Mouse (Mus musculus) heart, adult 8-10 months (tissue): ENCODE measurements around the gene Cmah. TPM values are rescaled to one million over a fixed set of nuclear protein-coding genes. Genes with fewer than 3 reads are reported as not detected.
"Not testable (repeated sequence)": the region's sequence is repeated elsewhere in the genome, so short reads cannot be mapped to it uniquely, and the experiment has no call there.

Experiments used
- DNase-seq: peaks from one replicate; pipeline ENCODE4 v3.0.0; 2022; ENCODE audit warnings: low spot score
- total RNA-seq, 4 experiments: library from RNA; stranded (reverse); gene quantifications; 2 replicates each; pipeline ENCODE4 v1.2.4; 2022

Cmah gene
- total RNA-seq, 4 experiments from 2014 or later, result 2.6 to 4.1 (median 3.3) TPM

- no peak for DNase-seq
These were observed 13.3 kb downstream of the Cmah start for GRCm38 (mm10) chr13:24340462-24340861.

GRCm38 (mm10) chr13:24342091-24342490, 14.9 kb downstream of the Cmah start:
- DNase-seq, result no peak

GRCm38 (mm10) chr13:24353004-24353403, 25.8 kb downstream of the Cmah start:
- DNase-seq, result no peak

- no peak for DNase-seq
These were observed 27.5 kb downstream of the Cmah start for GRCm38 (mm10) chr13:24354751-24355150.

GRCm38 (mm10) chr13:24359181-24359580, 32.0 kb downstream of the Cmah start:
- no peak for DNase-seq

GRCm38 (mm10) chr13:24365191-24365590, 38.0 kb downstream of the Cmah start:
- DNase-seq, result no peak

GRCm38 (mm10) chr13:24372893-24373599, 45.8 kb downstream of the Cmah start:
- DNase-seq, result no peak

- DNase-seq, result not testable (repeated sequence)
These were observed 47.4 kb downstream of the Cmah start for GRCm38 (mm10) chr13:24374606-24375005.

- peak; percentile 30 for DNase-seq
These were observed 48.4 kb downstream of the Cmah start for GRCm38 (mm10) chr13:24375320-24376203.

GRCm38 (mm10) chr13:24380713-24381112, 53.5 kb downstream of the Cmah start:
- no peak for DNase-seq

- DNase-seq, result no peak
These were observed 56.7 kb downstream of the Cmah start for GRCm38 (mm10) chr13:24383885-24384284.

- DNase-seq, result no peak
These were observed 64.7 kb downstream of the Cmah start for GRCm38 (mm10) chr13:24391892-24392291.

GRCm38 (mm10) chr13:24392655-24393054, 65.5 kb downstream of the Cmah start:
- DNase-seq, result no peak

GRCm38 (mm10) chr13:24393055-24393454, 65.9 kb downstream of the Cmah start:
- DNase-seq, result no peak

GRCm38 (mm10) chr13:24395815-24396214, 68.6 kb downstream of the Cmah start:
- DNase-seq, result no peak

GRCm38 (mm10) chr13:24397181-24397580, 70.0 kb downstream of the Cmah start:
- DNase-seq, result no peak

GRCm38 (mm10) chr13:24398488-24398887, 71.3 kb downstream of the Cmah start:
- DNase-seq, result no peak

- DNase-seq, result not testable (repeated sequence)
These were observed 74.6 kb downstream of the Cmah start for GRCm38 (mm10) chr13:24401821-24402220.

- DNase-seq, result no peak
These were observed 75.8 kb downstream of the Cmah start for GRCm38 (mm10) chr13:24403054-24403453.

- DNase-seq, result no peak
These were observed 79.6 kb downstream of the Cmah start for GRCm38 (mm10) chr13:24406847-24407246.

GRCm38 (mm10) chr13:24414635-24415206, 87.5 kb downstream of the Cmah start:
- no peak for DNase-seq

- no peak for DNase-seq
These were observed 88.5 kb downstream of the Cmah start for GRCm38 (mm10) chr13:24415506-24416206.
